Mouse (Mus musculus) small intestine, adult 2 months (tissue): ENCODE measurements at regions not wholly inside any gene's neighbourhood (a gene's known extent, or its start where the extent isn't known, plus 50 kb on each side); places are given as distances from the start of the nearest gene placed in this dataset.

Experiments used
- CTCF ChIP-seq: fragments of 200-500 bp; IDR thresholded peaks from 2 replicates; pipeline ENCODE4 v1.5.1; 2012; ENCODE audit warnings: low read depth, mild to moderate bottlenecking, control low read depth, inconsistent platforms, low read length, moderate library complexity, mixed read lengths; ENCODE audit not compliant: insufficient replicate concordance, insufficient read length; ENCODE audit errors: extremely low read depth
- POLR2A ChIP-seq: fragments of 200-500 bp; IDR thresholded peaks from 2 replicates; pipeline ENCODE4 v1.6.1; 2012; ENCODE audit warnings: low read depth, mild to moderate bottlenecking, control low read depth, inconsistent platforms, low read length, moderate library complexity

DNA sequence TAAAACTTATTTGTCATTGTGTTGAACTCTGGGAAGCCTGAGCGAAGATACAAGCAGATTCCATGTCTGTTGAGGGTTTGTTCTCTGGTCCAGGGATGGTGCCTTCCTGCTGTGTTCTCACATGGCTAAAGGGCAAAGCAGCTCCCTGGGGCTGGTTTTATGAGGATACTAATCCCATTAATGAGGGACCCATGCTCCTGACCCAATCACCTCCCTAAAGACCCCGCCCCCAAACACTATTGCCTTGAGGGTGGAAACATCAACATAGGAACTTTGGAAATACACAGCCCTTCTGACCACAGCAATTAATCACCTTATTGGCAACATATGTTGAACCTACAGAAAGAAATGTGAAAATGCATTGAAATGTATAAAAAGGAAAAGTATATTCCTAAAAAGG, 88.5 kb upstream of the BC052040 start:
- TF ChIP-seq CTCF (no peak), POLR2A (no peak)
